Mouse (Mus musculus) forebrain, embryonic 14.5 days (tissue): ENCODE results near the gene Naa11. TPM values are rescaled to one million over a fixed set of nuclear protein-coding genes. Genes with fewer than 3 reads are reported as not detected.

Experiments
- polyA plus RNA-seq: library from polyadenylated mRNA; unstranded; fragments of >200 nt; fragmentation: Nextera tagmentation; extraction: Ambion mirVana; gene quantifications from 2 replicates; pipeline ENCODE4 v1.2.1, GENCODE M21; 2014

Gene Naa11
- polyA plus RNA-seq, 1 experiment from 2014 or later, result 0.08 TPM

Other genes starting within 250 kb of the Naa11 start
- gene Gk2, start 64.6 kb upstream of the Naa11 start, polyA plus RNA-seq, result not detected in 2 replicates